Mouse (Mus musculus) gastrocnemius, postnatal 4 days (tissue): ENCODE data around the gene Sdhaf1. TPM values are rescaled to one million over a fixed set of nuclear protein-coding genes. Genes with fewer than 3 reads are reported as not detected.

Experiments
- DNase-seq, 2 experiments: peaks; one replicate each; pipeline ENCODE4 v3.0.0; 2021 to 2022; ENCODE audit warnings: low spot score in 2 of 2, mixed read lengths in 2 of 2
- total RNA-seq, 2 experiments: library from RNA; stranded (reverse); gene quantifications; 2 replicates each; pipeline ENCODE4 v1.2.3; 2021

Gene Sdhaf1
- total RNA-seq, 2 experiments from 2014 or later: 12.0 to 13.2 TPM

DNA sequence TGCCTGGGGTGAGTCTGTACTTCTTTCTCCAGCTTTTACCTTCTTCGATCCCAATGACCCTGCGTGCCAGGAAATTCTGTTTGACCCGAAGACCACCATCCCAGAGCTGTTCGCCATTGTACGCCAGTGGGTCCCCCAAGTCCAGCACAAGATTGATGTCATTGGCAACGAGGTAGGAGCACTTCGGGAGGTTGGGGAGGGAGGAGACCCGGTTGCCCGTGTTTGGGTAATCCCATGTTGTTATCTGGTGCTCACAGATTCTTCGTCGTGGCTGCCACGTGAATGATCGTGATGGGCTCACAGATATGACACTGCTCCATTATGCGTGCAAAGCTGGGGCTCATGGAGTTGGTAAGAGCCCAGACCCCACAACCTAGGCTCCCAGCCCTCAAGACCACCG is 26.9 kb downstream of the Sdhaf1 start:
- DNase-seq: no peak

DNA sequence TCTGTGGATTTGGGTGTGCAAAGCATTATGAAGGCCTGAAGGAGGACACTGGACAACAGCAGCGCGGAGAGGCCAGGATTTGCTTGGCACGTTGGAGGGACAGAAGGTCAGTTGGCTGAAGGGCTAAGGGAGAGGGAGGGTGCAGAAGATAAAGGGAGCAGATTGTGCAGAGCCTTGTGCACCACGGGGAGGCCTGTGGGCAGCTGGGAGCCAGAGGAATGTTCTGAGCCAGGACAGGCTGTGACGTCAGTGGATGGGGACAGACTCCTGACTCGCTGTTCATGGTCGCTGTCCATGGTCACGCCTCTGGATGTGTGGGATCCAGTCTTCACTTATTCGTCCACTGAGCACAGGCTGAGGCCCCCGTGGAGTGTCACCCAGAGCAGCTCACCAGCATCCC is 28.6 kb downstream of the Sdhaf1 start:
- peak in 1 of 2 experiments; percentile 43 for DNase-seq

DNA sequence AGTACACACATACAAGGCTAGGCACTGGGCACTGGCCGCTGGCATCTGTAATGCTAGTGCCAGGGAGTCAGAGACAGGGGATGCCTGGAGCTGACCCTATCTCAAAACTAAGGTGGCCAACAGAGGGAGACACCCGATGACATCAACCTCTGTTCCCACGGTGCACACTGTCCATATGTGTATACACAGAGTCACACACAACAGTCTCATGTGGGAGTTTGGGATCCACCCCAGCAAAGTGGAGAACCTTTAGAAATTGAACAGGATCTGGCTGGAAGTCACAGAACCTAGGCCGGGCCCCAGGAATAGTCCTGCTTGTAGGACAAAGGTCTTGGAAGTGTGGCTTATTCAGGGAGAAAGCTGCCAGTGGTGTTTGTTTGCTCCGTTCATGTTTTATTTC is 29.4 kb downstream of the Sdhaf1 start:
- no peak for DNase-seq

DNA sequence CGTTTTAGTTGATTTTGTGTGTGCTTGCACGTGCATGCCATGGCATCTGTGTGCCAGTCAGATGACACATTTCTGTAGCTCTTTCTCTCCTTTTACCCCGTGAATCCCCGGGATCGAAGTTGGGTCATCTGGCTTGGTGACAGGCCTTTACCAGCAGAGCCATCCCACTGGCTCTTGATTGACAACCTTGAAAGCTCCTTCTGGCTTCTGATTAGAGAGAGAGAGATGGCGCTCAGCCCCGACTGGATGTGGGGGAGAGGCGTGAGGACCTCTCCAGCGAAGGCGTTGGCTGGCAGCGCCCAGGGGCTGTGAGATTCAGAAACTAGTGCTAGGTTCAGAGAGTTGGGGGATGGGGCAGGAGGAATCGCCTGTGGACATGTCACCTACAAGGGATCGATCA is 29.9 kb downstream of the Sdhaf1 start:
- no peak for DNase-seq

DNA sequence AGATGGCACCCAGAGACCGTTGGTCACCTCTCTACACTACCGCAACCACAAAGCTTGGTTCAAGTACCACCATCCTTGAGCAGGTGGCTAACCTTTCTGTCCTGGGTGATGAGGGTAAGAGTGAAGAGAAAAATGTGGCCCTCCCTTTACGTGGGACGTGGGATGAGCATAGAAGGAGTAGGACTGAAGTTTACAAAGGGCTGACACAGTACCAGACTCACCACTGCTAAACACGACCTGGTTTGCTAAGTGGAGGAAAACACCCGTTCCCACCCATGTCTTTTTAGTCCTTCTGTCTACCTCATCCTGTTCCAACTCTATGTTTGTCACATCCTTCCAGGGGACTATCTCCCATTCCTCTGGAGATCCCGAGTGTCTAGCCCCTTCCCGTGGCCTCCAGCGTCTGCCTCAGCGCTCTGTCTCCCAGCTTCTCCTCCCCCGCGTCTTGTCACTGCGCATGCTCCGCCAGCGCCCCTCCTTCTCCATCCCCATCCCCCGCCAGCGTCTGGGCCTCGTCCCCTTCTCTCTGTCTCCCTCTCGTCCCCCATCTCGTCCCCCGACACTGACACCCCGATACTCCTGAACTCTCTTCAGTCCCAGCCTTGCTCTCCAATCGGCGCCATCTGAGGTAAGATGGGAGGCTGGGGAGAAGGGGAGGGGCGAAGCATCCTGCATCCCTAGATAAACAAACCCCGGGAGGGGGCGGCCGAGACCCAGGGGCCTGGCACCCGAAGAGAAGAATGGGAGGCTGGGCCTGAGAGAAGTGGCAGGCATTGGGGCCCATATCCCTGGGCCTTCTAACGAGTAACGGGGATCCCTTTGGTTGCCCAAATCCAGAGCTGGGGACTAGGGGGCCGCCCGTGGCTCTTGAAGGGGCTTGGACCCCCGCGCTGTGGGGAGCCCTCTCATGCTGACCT is 32.2 kb downstream of the Sdhaf1 start, which contains the start of gene Clip3:
Gene Clip3, plus strand, starts transcription at position 514 of the 917 bp plus-strand sequence.
- peak; percentile 72 to 82 for DNase-seq

DNA sequence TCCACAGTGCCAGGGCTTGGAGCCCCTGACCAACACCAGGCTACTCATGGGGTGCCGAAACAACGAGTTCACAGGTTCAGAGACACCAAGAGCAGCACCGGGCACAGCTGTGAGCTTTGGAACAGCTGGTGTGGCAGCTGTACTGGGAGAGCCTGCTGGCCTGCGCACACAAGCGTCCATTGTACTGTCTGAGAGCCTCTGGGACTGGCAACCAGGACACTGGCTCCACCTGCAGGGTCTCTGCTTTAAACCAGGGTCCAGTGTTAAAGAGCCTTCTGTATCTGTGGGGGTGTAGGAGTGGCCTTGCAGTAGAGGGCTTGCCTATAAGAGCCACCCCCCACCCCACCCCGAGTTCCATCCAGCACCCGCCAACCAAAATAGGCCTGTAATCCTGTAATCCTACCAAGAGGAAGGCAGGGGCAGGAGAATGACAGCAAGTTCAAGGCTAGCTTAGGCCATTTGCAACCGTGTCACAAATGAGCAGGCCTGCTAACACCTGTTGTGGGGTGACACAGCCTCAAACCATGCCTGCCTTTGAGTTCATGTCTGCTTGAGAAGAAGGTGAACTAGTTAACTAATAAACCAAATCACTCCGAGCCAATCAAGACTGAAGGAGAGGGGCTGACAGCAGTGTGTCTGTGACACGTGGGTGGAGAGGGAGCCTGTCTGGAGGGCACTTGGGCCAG is 33.8 kb downstream of the Sdhaf1 start:
- peak in 1 of 2 experiments; percentile 43 for DNase-seq

DNA sequence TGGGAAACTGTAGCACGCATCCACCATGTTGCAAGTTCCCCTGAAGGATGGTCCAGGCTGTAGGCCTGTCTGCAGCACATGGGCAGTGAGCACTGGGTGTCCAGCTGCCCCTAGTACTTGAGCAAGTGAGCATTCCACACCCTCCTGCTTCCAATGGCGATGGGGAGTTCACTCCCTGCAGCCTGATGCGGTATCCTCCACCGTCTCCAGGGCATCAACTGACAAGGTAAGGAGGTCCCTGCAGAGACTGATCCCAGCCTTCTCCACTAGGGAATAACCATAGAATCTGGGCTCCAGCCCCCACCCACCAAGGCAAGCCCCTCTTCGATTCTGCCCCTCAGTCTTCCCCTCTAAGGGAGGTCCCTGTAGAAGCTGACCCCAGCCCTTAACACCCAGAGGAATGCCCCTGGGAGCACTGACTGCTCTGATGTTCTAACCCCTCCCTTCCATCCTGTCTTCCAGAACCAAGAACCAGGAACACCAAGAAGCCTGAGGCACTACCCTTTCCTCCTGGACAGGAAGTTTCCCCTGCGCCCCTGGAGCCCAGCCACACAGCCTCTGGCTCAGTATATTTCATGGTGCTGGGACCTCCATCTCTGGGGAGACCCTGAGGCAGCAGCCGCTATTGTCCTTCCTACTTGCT is 34.5 kb downstream of the Sdhaf1 start:
- DNase-seq: no peak

DNA sequence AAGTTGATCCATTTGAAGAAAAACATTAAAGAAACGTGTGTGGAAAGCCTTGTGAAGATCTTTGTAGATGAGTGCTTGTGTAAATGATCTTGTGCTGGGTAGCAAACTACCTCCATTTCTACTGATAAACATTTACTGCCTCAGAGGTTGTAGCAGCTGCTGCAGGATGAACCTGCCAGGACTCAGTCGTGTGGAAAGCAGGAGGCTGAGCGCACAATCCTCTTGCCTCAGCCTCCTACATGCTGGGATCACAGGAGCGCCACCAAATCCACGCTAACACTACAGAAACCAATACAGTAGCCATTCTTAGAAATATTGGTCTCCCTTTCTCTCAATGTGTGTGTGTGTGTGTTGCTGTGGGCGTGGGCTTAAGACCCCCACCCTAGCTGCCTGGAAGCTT is 35.6 kb downstream of the Sdhaf1 start:
- no peak for DNase-seq

DNA sequence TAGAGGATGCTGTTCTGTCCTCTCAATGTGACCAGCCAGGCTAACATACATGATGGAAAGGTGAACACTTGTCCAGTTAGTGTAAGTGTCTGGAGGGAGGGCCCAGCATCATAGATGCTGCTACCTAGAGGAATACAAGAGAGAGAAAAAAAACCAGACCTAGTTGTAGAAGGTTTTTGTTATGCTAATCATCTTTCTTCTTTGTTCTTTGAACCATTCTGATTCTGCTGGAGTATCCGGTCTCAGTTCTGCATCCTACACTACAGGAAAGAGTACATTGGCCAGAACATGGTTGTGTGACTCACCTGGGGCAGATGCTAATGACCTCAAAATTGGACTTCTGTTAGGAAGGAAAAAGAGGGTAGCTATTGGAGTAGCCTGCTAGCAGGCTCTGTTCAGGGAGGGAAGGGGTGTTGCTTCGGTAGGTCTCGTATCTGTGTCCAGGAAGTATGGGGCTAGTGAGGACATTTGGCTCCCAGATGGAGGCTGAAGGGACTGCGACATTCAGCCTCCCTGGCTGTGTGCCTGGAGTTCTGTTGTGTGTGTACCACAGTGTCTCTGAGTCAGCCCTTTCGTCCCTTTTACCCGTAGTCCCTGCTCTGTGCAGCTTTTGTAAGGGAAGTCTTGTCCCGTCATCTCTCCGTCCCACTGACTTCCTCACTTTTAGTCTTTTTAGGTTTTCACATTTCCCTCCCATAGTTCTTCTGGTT is 36.8 kb downstream of the Sdhaf1 start:
- no peak for DNase-seq

DNA sequence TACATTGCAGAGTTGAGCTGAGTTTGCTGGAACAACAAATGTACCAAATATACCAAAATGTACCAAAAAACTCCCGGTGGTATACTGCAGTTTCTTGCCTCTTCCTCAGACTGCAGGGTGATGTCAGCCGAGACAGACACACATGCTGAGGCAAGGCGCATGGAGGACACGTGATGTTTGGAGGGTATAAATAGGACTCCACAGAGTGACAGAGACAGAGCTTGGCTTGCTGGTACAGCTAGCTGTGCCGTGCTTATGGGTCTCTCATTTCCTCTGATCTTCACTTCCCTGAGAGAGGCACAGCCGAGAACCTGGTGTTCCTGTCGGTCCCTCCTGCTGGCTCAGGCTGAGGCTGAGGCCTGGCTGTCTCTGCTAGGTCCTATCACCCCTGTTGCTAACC is 41.0 kb downstream of the Sdhaf1 start:
- DNase-seq: no peak

DNA sequence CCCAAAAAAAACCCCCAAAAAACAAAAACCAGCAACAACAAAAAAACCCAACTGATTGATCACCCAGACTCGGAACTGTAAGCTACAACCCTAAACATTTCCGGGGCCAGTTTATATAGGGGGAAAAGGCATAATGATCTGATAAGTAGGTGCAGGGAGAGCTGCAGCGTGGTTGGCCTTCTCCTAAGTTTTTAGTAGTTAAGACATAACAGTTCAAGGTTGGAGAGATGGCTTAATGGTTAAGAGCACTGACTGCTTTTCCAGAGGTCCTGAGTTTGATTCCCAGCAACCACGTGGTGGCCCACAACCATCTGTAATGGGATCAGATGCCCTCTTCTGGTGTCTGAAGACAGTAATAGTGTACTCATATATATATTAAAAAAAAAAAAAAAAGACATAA is 42.2 kb downstream of the Sdhaf1 start:
- no peak for DNase-seq

DNA sequence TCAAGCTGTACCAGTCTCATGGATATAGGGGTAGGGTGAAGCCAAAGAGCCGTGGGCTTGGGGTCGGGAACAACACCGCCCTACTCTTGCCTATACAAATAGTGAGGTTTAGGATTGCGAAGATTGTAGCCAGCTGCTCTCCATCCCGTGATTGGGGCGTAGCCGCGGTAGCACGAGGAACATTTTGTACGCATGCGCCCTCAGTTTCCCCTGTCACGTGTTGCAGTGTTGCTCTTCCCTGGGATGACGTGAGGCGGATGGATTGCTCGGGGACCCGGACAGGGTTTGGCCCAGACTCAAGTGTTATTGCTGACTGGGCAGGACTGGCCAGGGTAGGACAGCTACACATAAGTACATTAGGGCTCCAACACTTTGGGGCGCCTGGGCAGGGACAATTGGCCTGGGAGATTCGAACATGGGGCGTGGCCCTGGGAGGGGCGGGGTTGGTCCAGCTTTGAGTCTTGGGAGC is 43.0 kb downstream of the Sdhaf1 start:
- DNase-seq: peak; percentile 72 to 87

DNA sequence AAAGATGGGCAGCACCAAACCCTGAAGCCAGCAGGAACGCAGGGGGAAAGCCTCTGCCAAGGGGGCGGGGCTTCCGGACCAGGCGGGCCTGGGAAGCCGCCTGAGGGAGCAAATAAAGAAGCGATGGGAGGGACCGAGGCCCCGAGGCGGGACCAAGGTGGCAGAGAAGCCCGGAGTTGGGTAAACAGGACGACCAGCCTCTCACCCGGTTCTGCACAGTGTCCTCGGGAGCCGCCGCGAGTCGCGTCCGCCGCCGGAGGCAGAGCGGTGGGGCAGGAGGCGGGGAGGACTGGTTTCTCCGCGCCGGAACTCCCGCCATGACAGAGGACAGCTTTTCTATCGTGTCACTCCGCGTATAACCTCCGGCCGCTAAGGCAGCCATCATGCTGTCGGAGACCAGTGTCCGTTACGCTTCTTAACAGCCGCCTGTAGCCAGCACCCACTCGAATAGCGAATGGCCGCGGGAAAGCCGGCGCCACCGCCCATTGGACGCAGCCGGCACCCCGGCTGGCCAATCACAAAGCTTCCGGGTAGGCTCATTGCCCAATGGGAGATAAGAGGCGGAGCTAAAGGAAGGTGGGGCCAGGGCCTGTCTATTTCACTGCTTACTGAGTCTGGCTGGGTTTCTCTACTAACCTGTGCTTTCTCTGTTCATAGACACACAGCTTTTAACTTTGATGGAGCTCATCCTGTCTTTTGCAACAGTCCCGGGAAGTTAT is 43.6 kb downstream of the Sdhaf1 start, which contains the start of the genes Thap8 and Wdr62:
Gene Thap8, plus strand, starts transcription at position 144 of the 719 bp plus-strand sequence.
Gene Wdr62, minus strand, starts transcription at position 469 of the 719 bp plus-strand sequence.
- DNase-seq: peak; percentile 85 to 92

DNA sequence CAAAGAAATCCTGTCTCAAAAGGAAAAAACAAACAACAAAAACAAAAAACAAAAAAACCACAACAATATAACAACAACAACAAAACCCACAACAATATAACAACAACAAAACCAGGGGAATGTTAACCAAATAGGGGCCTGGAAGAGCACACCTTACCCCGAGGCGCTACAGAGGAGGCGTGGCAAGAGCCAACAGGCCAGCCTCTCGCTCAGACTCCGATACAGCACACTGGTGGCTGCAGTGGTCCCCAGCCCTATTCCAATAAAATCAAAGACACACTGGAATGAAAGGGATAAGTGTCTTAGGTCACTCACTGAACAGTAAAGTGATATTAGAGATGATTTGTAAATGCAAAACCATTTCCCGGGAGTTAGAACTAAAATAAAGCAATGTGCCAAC is 44.2 kb downstream of the Sdhaf1 start:
- DNase-seq: no peak

DNA sequence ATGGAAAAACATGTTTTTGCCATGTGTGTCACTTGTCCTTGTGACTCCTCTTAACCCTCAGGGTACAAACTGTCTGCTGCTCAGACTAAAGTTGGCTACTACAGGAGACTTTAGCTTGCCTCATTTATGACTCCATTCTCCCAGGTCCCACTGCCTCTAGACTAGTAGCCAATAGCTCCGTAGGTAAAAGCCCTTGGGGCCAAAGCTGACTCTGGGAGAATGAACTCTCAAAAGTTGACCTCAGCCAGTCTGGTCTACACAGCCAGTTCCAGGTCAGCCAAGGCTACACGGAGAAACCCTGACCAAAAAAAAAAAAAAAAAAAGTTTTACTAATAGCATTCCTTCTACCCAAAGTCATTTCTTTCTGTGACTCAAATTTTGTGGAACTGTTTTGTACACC is 44.8 kb downstream of the Sdhaf1 start:
- DNase-seq: no peak

DNA sequence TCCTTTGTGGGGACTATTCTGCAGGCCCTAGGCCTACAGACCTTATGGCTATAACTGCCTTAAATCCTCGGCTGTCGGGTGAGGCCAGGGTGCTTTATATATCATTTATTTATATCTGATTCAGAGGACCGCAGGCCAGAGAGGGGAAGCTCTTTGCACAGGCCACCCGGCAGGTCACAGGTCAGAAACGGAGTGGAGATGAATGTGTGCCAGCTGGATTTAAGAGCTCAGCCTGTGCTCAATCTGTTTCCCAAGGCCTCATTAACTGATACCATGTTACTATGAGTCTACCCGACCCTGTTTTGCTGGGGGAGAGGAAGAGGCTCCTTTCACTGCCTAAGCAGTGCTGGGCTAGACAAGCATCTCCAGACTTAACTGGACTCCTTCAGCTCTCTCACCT is 49.3 kb downstream of the Sdhaf1 start:
- no peak for DNase-seq
